Mouse (Mus musculus) ovary, postnatal 10 days (tissue): ENCODE data around the gene Tsc22d4.
A peak's percentile ranks its signal among the peaks of the same experiment; 100 is the strongest.
"Not testable (repeated sequence)": the region's sequence is repeated elsewhere in the genome, so short reads cannot be mapped to it uniquely, and the experiment has no call there.

Experiments
- DNase-seq: peaks from one replicate; pipeline ENCODE4 v3.0.0; 2022; ENCODE audit warnings: low spot score

The Tsc22d4 gene

GRCm38 (mm10) chr5:137745214-137746171 lies at the start of gene Tsc22d4:
TSS of gene Tsc22d4 (plus strand) at chr5:137745730.
- peak; percentile 96 for DNase-seq

- no peak for DNase-seq
Measured at GRCm38 (mm10) chr5:137695930-137696329, 49.6 kb upstream of the Tsc22d4 start.

GRCm38 (mm10) chr5:137699080-137699479 lies 46.5 kb upstream of the Tsc22d4 start:
- no peak for DNase-seq

GRCm38 (mm10) chr5:137699850-137700249 lies 45.7 kb upstream of the Tsc22d4 start:
- DNase-seq, result no peak

GRCm38 (mm10) chr5:137705242-137705641 lies 40.3 kb upstream of the Tsc22d4 start:
- no peak for DNase-seq

- DNase-seq, result peak; percentile 27
Measured at GRCm38 (mm10) chr5:137706913-137707633, 38.5 kb upstream of the Tsc22d4 start.

- no peak for DNase-seq
Measured at GRCm38 (mm10) chr5:137713454-137713853, 32.1 kb upstream of the Tsc22d4 start.

- no peak for DNase-seq
Measured at GRCm38 (mm10) chr5:137715685-137716084, 29.8 kb upstream of the Tsc22d4 start.

- no peak for DNase-seq
Measured at GRCm38 (mm10) chr5:137718020-137718790, 27.3 kb upstream of the Tsc22d4 start.

- DNase-seq, result no peak
Measured at GRCm38 (mm10) chr5:137719088-137719487, 26.4 kb upstream of the Tsc22d4 start.

- DNase-seq, result not testable (repeated sequence)
Measured at GRCm38 (mm10) chr5:137720558-137721164, 24.9 kb upstream of the Tsc22d4 start.

GRCm38 (mm10) chr5:137723840-137724239 lies 21.7 kb upstream of the Tsc22d4 start:
- DNase-seq, result no peak

- no peak for DNase-seq
Measured at GRCm38 (mm10) chr5:137726767-137727166, 18.8 kb upstream of the Tsc22d4 start.

- DNase-seq, result no peak
Measured at GRCm38 (mm10) chr5:137733638-137734288, 11.8 kb upstream of the Tsc22d4 start.

GRCm38 (mm10) chr5:137734289-137735061 lies 11.1 kb upstream of the Tsc22d4 start:
- no peak for DNase-seq

GRCm38 (mm10) chr5:137737400-137737940 lies 8.1 kb upstream of the Tsc22d4 start:
- no peak for DNase-seq

GRCm38 (mm10) chr5:137738516-137738915 lies 7.0 kb upstream of the Tsc22d4 start:
- no peak for DNase-seq

- no peak for DNase-seq
Measured at GRCm38 (mm10) chr5:137739471-137739870, 6.1 kb upstream of the Tsc22d4 start.

GRCm38 (mm10) chr5:137740506-137740905 lies 5.0 kb upstream of the Tsc22d4 start:
- DNase-seq, result no peak
